Mouse (Mus musculus) cerebellum, postnatal 25 days (tissue): ENCODE data around the gene Kcnn1.

ENCODE experiments used
- DNase-seq, 2 experiments: peaks; one replicate each; pipeline ENCODE4 v3.0.0; 2021; ENCODE audit warnings: mixed read lengths in 2 of 2

Kcnn1 gene

GRCm38 (mm10) chr8:70862824-70863641 is at the start of gene Kcnn1:
Gene Kcnn1, minus strand, starts transcription at chr8:70863258.
- DNase-seq = no peak

GRCm38 (mm10) chr8:70911596-70911995 is 48.5 kb upstream of the Kcnn1 start:
- no peak for DNase-seq

- DNase-seq = no peak
These were observed 44.5 kb upstream of the Kcnn1 start for GRCm38 (mm10) chr8:70907518-70907917.

- peak; percentile 84 to 92 for DNase-seq
These were observed 43.0 kb upstream of the Kcnn1 start, which contains the start of gene Map1s for GRCm38 (mm10) chr8:70905831-70906736. Gene Map1s, plus strand, starts transcription at chr8:70905932.

- no peak for DNase-seq
These were observed 42.4 kb upstream of the Kcnn1 start for GRCm38 (mm10) chr8:70905463-70905830.

- no peak for DNase-seq
These were observed 41.5 kb upstream of the Kcnn1 start for GRCm38 (mm10) chr8:70904532-70904931.

GRCm38 (mm10) chr8:70903582-70903981 is 40.5 kb upstream of the Kcnn1 start:
- DNase-seq = no peak

- DNase-seq = no peak
These were observed 40.1 kb upstream of the Kcnn1 start for GRCm38 (mm10) chr8:70903112-70903511.

GRCm38 (mm10) chr8:70902211-70902610 is 39.2 kb upstream of the Kcnn1 start:
- DNase-seq = no peak

- no peak for DNase-seq
These were observed 37.9 kb upstream of the Kcnn1 start for GRCm38 (mm10) chr8:70900872-70901387.

- no peak for DNase-seq
These were observed 36.2 kb upstream of the Kcnn1 start for GRCm38 (mm10) chr8:70899226-70899625.

GRCm38 (mm10) chr8:70898661-70899198 is 35.7 kb upstream of the Kcnn1 start:
- peak in 1 of 2 experiments; percentile 15 for DNase-seq

GRCm38 (mm10) chr8:70897681-70898413 is 34.8 kb upstream of the Kcnn1 start:
- peak; percentile 93 to 95 for DNase-seq

- DNase-seq = peak; percentile 95
These were observed 34.1 kb upstream of the Kcnn1 start, which contains the start of gene Rpl18a for GRCm38 (mm10) chr8:70897021-70897680. Gene Rpl18a, minus strand, starts transcription at chr8:70897412.

GRCm38 (mm10) chr8:70896316-70897020 is 33.4 kb upstream of the Kcnn1 start:
- peak in 1 of 2 experiments; percentile 33 for DNase-seq

GRCm38 (mm10) chr8:70895571-70896259 is 32.7 kb upstream of the Kcnn1 start:
- DNase-seq = peak in 1 of 2 experiments; percentile 9

- no peak for DNase-seq
These were observed 31.9 kb upstream of the Kcnn1 start for GRCm38 (mm10) chr8:70894771-70895545.

- DNase-seq = no peak
These were observed 31.3 kb upstream of the Kcnn1 start for GRCm38 (mm10) chr8:70894385-70894720.

- DNase-seq = peak; percentile 74 to 84
These were observed 30.8 kb upstream of the Kcnn1 start for GRCm38 (mm10) chr8:70893656-70894384.
